Mouse (Mus musculus) layer of hippocampus, adult 9-10 months (tissue): ENCODE results near the gene Pola1.
"Not testable (repeated sequence)": the region's sequence is repeated elsewhere in the genome, so short reads cannot be mapped to it uniquely, and the experiment has no call there.

Experiments used
- DNase-seq: peaks from one replicate; pipeline ENCODE4 v3.0.0; 2022; ENCODE audit warnings: low spot score

The Pola1 gene

GRCm38 (mm10) chrX:93429738-93430260, 202.2 kb downstream of the Pola1 start:
- no peak for DNase-seq

- DNase-seq = no peak
Observed at GRCm38 (mm10) chrX:93428956-93429737, 202.8 kb downstream of the Pola1 start.

GRCm38 (mm10) chrX:93400871-93401270, 231.1 kb downstream of the Pola1 start:
- not testable (repeated sequence) for DNase-seq

- DNase-seq = no peak
Observed at GRCm38 (mm10) chrX:93397089-93397488, 234.9 kb downstream of the Pola1 start.

GRCm38 (mm10) chrX:93377285-93377972, 254.5 kb downstream of the Pola1 start:
- no peak for DNase-seq

- DNase-seq = no peak
Observed at GRCm38 (mm10) chrX:93373503-93373902, 258.5 kb downstream of the Pola1 start.

- DNase-seq = no peak
Observed at GRCm38 (mm10) chrX:93369708-93370107, 262.2 kb downstream of the Pola1 start.

GRCm38 (mm10) chrX:93368211-93368610, 263.7 kb downstream of the Pola1 start:
- DNase-seq = no peak

GRCm38 (mm10) chrX:93321336-93321735, 310.6 kb downstream of the Pola1 start:
- no peak for DNase-seq

- no peak for DNase-seq
Observed at GRCm38 (mm10) chrX:93319979-93320378, 312.0 kb downstream of the Pola1 start.

- no peak for DNase-seq
Observed at GRCm38 (mm10) chrX:93317577-93317976, 314.4 kb downstream of the Pola1 start.

GRCm38 (mm10) chrX:93305780-93306179, 326.2 kb downstream of the Pola1 start:
- DNase-seq = no peak

- no peak for DNase-seq
Observed at GRCm38 (mm10) chrX:93301798-93302197, 330.2 kb downstream of the Pola1 start.

GRCm38 (mm10) chrX:93300183-93300815, 331.7 kb downstream of the Pola1 start:
- no peak for DNase-seq

- DNase-seq = no peak
Observed at GRCm38 (mm10) chrX:93299771-93300170, 332.2 kb downstream of the Pola1 start.

GRCm38 (mm10) chrX:93299046-93299626, 332.8 kb downstream of the Pola1 start:
- DNase-seq = no peak

GRCm38 (mm10) chrX:93297001-93297441, 334.9 kb downstream of the Pola1 start:
- no peak for DNase-seq

- no peak for DNase-seq
Observed at GRCm38 (mm10) chrX:93295819-93296218, 336.1 kb downstream of the Pola1 start.

GRCm38 (mm10) chrX:93294736-93295490, 337.0 kb downstream of the Pola1 start:
- DNase-seq = no peak

GRCm38 (mm10) chrX:93292031-93292430, 339.9 kb downstream of the Pola1 start:
- DNase-seq = no peak

- no peak for DNase-seq
Observed at GRCm38 (mm10) chrX:93289851-93290380, 342.0 kb downstream of the Pola1 start.
